Mouse (Mus musculus) C2C12 (cell line): ENCODE data around the gene Gxylt2. TPM values are rescaled to one million over a fixed set of nuclear protein-coding genes. Genes with fewer than 3 reads are reported as not detected.

Source experiments
- H3K27me3 ChIP-seq: one replicate; pipeline ENCODE4 v1.6.1; 2011; ENCODE audit not compliant: control insufficient read depth, insufficient read depth, insufficient read length
- H3K36me3 ChIP-seq: one replicate; pipeline ENCODE4 v1.6.1; 2011; ENCODE audit not compliant: control insufficient read depth, insufficient read depth
- H3K4me3 ChIP-seq: one replicate; pipeline ENCODE4 v1.5.1; 2011; ENCODE audit warnings: mild to moderate bottlenecking, control low read depth; ENCODE audit not compliant: poor library complexity, insufficient read depth, severe bottlenecking
- H3K79me2 ChIP-seq: one replicate; pipeline ENCODE4 v1.6.1; 2011; ENCODE audit not compliant: control insufficient read depth, insufficient read depth
- H3K79me3 ChIP-seq: one replicate; pipeline ENCODE4 v1.6.1; 2011; ENCODE audit warnings: low read depth, control low read depth
- H3ac ChIP-seq: one replicate; pipeline ENCODE3; 2011; ENCODE audit warnings: low read depth; ENCODE audit not compliant: control insufficient read depth, insufficient read length
- CEBPB ChIP-seq: IDR thresholded peaks from one replicate; pipeline ENCODE4 v1.6.1; 2011; ENCODE audit warnings: low read depth, mild to moderate bottlenecking, control low read depth, moderate library complexity
- CTCF ChIP-seq: IDR thresholded peaks from one replicate; pipeline ENCODE4 v1.5.1; 2011; ENCODE audit not compliant: control insufficient read depth, insufficient read depth, insufficient read length
- FOSL1 ChIP-seq: IDR thresholded peaks from one replicate; pipeline ENCODE4 v1.8.0; 2011; ENCODE audit warnings: mild to moderate bottlenecking, low read length; ENCODE audit not compliant: poor library complexity, insufficient read depth, severe bottlenecking
- MAX ChIP-seq: IDR thresholded peaks from one replicate; pipeline ENCODE4 v1.6.1; 2011; ENCODE audit warnings: mild to moderate bottlenecking, control low read depth
- MYOD1 ChIP-seq: IDR thresholded peaks from one replicate; pipeline ENCODE4 v1.6.1; 2011; ENCODE audit warnings: low read depth; ENCODE audit not compliant: control insufficient read depth, insufficient read length
- MYOG ChIP-seq: IDR thresholded peaks from one replicate; pipeline ENCODE4 v1.6.1; 2011; ENCODE audit not compliant: control insufficient read depth, insufficient read length; ENCODE audit errors: extremely low read depth
- USF1 ChIP-seq: IDR thresholded peaks from one replicate; pipeline ENCODE4 v1.6.1; 2011; ENCODE audit warnings: low read depth, mild to moderate bottlenecking, control low read depth, moderate library complexity
- polyA plus RNA-seq: library from polyadenylated mRNA; unstranded; fragments of >200 nt; fragmentation: generic; extraction: Trizol; gene quantifications from one replicate; pipeline ENCODE4 v1.2.1, GENCODE M21; 2012; ENCODE audit warnings: missing spikeins

Gene Gxylt2
- polyA plus RNA-seq, 1 experiment = 3.5 TPM

- Histone ChIP-seq H3K27me3 (no peaks in the 10 kb centered on the region), H3K79me2 (peaks cover 80% of the 10 kb centered on the region), H3K36me3 (peaks cover 30% of the 10 kb centered on the region), H3ac (peak overlapping the region; percentile 12), H3K4me3 (no peak overlapping the region), H3K79me3 (peaks cover 21% of the 10 kb centered on the region)
- TF ChIP-seq MYOG (no peak), USF1 (no peak), CEBPB (no peak), CTCF (no peak), MYOD1 (peak; percentile 7), MAX (peak; percentile 84), FOSL1 (peak; percentile 42)
Observed at GRCm38 (mm10) chr6:100720098-100720501, 15.6 kb downstream of the Gxylt2 start.

GRCm38 (mm10) chr6:100720882-100721721 lies 16.6 kb downstream of the Gxylt2 start:
- Histone ChIP-seq H3K79me2 (peaks cover 82% of the 10 kb centered on the region), H3K27me3 (no peaks in the 10 kb centered on the region), H3K79me3 (peaks cover 20% of the 10 kb centered on the region), H3K4me3 (no peak overlapping the region), H3ac (no peak overlapping the region), H3K36me3 (peaks cover 33% of the 10 kb centered on the region)
- TF ChIP-seq MAX (no peak), MYOD1 (no peak), FOSL1 (no peak), CTCF (no peak), USF1 (no peak), CEBPB (no peak), MYOG (no peak)

- Histone ChIP-seq H3K4me3 (no peak overlapping the region), H3ac (no peak overlapping the region), H3K79me3 (peaks cover 6% of the 10 kb centered on the region), H3K36me3 (peaks cover 26% of the 10 kb centered on the region), H3K79me2 (peaks cover 21% of the 10 kb centered on the region), H3K27me3 (no peaks in the 10 kb centered on the region)
- TF ChIP-seq CTCF (no peak), MYOG (no peak), FOSL1 (no peak), MYOD1 (no peak), USF1 (no peak), CEBPB (no peak), MAX (no peak)
Observed at GRCm38 (mm10) chr6:100731996-100732375, 27.5 kb downstream of the Gxylt2 start.

GRCm38 (mm10) chr6:100732376-100733021 lies 28.0 kb downstream of the Gxylt2 start:
- Histone ChIP-seq H3ac (no peak overlapping the region), H3K79me3 (peaks cover 6% of the 10 kb centered on the region), H3K79me2 (peaks cover 20% of the 10 kb centered on the region), H3K27me3 (no peaks in the 10 kb centered on the region), H3K36me3 (peaks cover 26% of the 10 kb centered on the region), H3K4me3 (no peak overlapping the region)
- TF ChIP-seq MYOD1 (no peak), CTCF (no peak), MYOG (no peak), MAX (peak; percentile 66)

- Histone ChIP-seq H3K79me2 (peaks cover 20% of the 10 kb centered on the region), H3ac (no peak overlapping the region), H3K27me3 (no peaks in the 10 kb centered on the region), H3K36me3 (peaks cover 22% of the 10 kb centered on the region), H3K4me3 (no peak overlapping the region), H3K79me3 (peaks cover 3% of the 10 kb centered on the region)
- no peak for TF ChIP-seq USF1
- no peak for TF ChIP-seq CEBPB
- TF ChIP-seq MYOG = no peak
- TF ChIP-seq FOSL1 = no peak
- TF ChIP-seq MYOD1 = no peak
Observed at GRCm38 (mm10) chr6:100733218-100733617, 28.7 kb downstream of the Gxylt2 start.

- H3K4me3 ChIP-seq = no peak overlapping the region
- H3K36me3 ChIP-seq = peaks cover 21% of the 10 kb centered on the region
- H3ac ChIP-seq = no peak overlapping the region
- TF ChIP-seq CTCF (no peak), MAX (no peak), MYOG (no peak), FOSL1 (no peak), MYOD1 (no peak), USF1 (no peak), CEBPB (no peak)
- H3K79me2 ChIP-seq = peaks cover 20% of the 10 kb centered on the region
- no peaks in the 10 kb centered on the region for H3K27me3 ChIP-seq
- H3K79me3 ChIP-seq = peaks cover 3% of the 10 kb centered on the region
Observed at GRCm38 (mm10) chr6:100734321-100734720, 29.8 kb downstream of the Gxylt2 start.
